Mouse (Mus musculus) forebrain, embryonic 11.5 days (tissue): Measurements from ENCODE around the gene Gm9913. TPM values are rescaled to one million over a fixed set of nuclear protein-coding genes. Genes with fewer than 3 reads are reported as not detected.

ENCODE experiments used
- polyA plus RNA-seq: library from polyadenylated mRNA; unstranded; fragments of >200 nt; fragmentation: Nextera tagmentation; extraction: Ambion mirVana; gene quantifications from 2 replicates; pipeline ENCODE4 v1.2.1, GENCODE M21; 2014

Gm9913 gene
- polyA plus RNA-seq, 1 experiment from 2014 or later = 0.27 TPM

Other genes starting within 250 kb of the Gm9913 start
- gene Fbn1, start 2.9 kb downstream of the Gm9913 start, polyA plus RNA-seq = 8.0 and 8.8 TPM in 2 replicates
- 12.8 and 13.1 TPM in 2 replicates for gene Cep152, start 120.0 kb downstream of the Gm9913 start, polyA plus RNA-seq
- gene Eid1, start 168.0 kb downstream of the Gm9913 start, polyA plus RNA-seq = 252 TPM in 2 replicates
- gene Shc4, start 219.1 kb downstream of the Gm9913 start, polyA plus RNA-seq = 1.3 TPM in 2 replicates